Mouse (Mus musculus) heart, embryonic 11.5 days (tissue): ENCODE measurements at regions not wholly inside any gene's neighbourhood (a gene's known extent, or its start where the extent isn't known, plus 50 kb on each side); places are given as distances from the start of the nearest gene placed in this dataset.

Source experiments
- ATAC-seq: fragments of 200-750 bp; cut with Nextera tagmentation; replicated peaks from 2 replicates; pipeline ENCODE4 v1.8.0; 2017; ENCODE audit warnings: moderate library complexity; ENCODE audit not compliant: insufficient number of reproducible peaks, low FRiP score, low TSS enrichment
- H3K27ac ChIP-seq: fragments of 300-500 bp; sonication (generic); 2 replicates; pipeline ENCODE4 v1.5.1; 2014; ENCODE audit warnings: mild to moderate bottlenecking, low read depth, low read length
- H3K27me3 ChIP-seq: fragments of 300-500 bp; sonication (generic); 2 replicates; pipeline ENCODE4 v1.6.1; 2014; ENCODE audit warnings: mild to moderate bottlenecking, low read length, mixed read lengths; ENCODE audit not compliant: control insufficient read depth, insufficient read depth
- H3K36me3 ChIP-seq: fragments of 300-500 bp; sonication (generic); 2 replicates; pipeline ENCODE4 v1.6.1; 2014; ENCODE audit warnings: mild to moderate bottlenecking, low read length, moderate library complexity, mixed read lengths; ENCODE audit not compliant: control insufficient read depth, insufficient read depth
- H3K4me1 ChIP-seq: fragments of 300-500 bp; sonication (generic); 2 replicates; pipeline ENCODE4 v1.6.1; 2014; ENCODE audit warnings: low read length; ENCODE audit not compliant: control insufficient read depth, insufficient read depth
- H3K4me2 ChIP-seq: fragments of 300-500 bp; sonication (generic); 2 replicates; pipeline ENCODE4 v1.6.1; 2014; ENCODE audit warnings: mild to moderate bottlenecking, moderate library complexity
- H3K4me3 ChIP-seq: fragments of 300-500 bp; sonication (generic); 2 replicates; pipeline ENCODE4 v1.5.1; 2014; ENCODE audit warnings: low read depth, low read length
- H3K9ac ChIP-seq: fragments of 300-500 bp; sonication (generic); 2 replicates; pipeline ENCODE4 v1.6.1; 2014; ENCODE audit warnings: mild to moderate bottlenecking, low read depth, low read length, moderate library complexity
- H3K9me3 ChIP-seq: fragments of 300-500 bp; sonication (generic); replicated peaks from 2 replicates; pipeline ENCODE4 v1.6.1; 2016; ENCODE audit warnings: low read length; ENCODE audit not compliant: control insufficient read depth
- WGBS: fragments of 180-500 bp; shearing (Covaris S2); extraction: QIAGEN DNeasy Blood & Tissue Kit; methylation state at CpG from one replicate; pipeline ENCODE4 v1.1.7; 2014; ENCODE audit not compliant: insufficient replicate concordance; 5-methylcytosine and 5-hydroxymethylcytosine counted together

DNA sequence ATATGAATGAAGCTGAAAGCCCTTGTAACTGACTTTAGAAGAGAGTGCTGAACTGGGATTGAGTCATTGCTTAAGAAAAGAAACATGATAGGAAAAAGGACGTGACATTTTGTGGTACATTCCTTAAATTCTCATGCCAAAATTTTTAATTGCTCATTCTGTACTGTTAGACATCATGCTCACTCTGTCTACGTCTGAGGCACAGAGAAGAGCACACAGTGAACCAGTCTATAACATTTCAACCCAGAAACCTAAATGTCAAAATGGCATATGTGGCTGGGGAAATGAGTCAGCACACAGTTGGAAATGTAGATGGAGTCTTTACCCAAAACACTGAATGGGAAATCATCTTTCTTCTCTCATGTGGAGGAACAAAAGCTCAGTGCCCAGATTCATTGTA is 77.9 kb upstream of the Col11a1 start:
- no peak overlapping the region for H3K4me3 ChIP-seq
- no peak overlapping the region for H3K27ac ChIP-seq
- no peak overlapping the region for H3K4me2 ChIP-seq
- no peaks in the 10 kb centered on the region for H3K36me3 ChIP-seq
- no peak for ATAC-seq
- no peaks in the 10 kb centered on the region for H3K27me3 ChIP-seq
- no peaks in the 10 kb centered on the region for H3K4me1 ChIP-seq
- 63% methylated on average over 2 of the region's 2 CpGs for WGBS
- no peaks in the 10 kb centered on the region for H3K9me3 ChIP-seq
- H3K9ac ChIP-seq = no peak overlapping the region

DNA sequence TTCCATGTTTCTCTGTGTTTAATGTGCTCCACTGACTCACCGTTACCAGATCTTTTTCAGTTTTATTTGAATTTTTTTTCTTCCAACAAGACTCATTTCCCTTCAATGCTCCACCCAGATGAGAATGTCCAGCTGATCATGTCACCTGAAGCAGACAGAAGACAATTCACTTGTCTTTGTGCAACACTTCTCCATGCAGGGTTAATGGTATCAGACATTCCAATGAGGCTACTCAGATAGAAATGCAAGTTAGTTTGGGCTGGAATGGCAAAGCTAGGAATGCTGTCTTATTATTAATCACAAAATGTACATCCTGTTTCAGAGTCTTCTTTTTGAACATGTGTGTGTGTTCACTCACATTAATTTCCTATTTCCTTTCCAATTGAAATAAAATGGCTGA is 77.2 kb upstream of the Col11a1 start:
- no peak for ATAC-seq
- no peak overlapping the region for H3K4me3 ChIP-seq
- H3K4me1 ChIP-seq = no peaks in the 10 kb centered on the region
- WGBS = 85% methylated on average over 1 of the region's 1 CpGs
- no peaks in the 10 kb centered on the region for H3K9me3 ChIP-seq
- no peak overlapping the region for H3K4me2 ChIP-seq
- H3K27ac ChIP-seq = no peak overlapping the region
- H3K36me3 ChIP-seq = no peaks in the 10 kb centered on the region
- H3K27me3 ChIP-seq = no peaks in the 10 kb centered on the region
- no peak overlapping the region for H3K9ac ChIP-seq

DNA sequence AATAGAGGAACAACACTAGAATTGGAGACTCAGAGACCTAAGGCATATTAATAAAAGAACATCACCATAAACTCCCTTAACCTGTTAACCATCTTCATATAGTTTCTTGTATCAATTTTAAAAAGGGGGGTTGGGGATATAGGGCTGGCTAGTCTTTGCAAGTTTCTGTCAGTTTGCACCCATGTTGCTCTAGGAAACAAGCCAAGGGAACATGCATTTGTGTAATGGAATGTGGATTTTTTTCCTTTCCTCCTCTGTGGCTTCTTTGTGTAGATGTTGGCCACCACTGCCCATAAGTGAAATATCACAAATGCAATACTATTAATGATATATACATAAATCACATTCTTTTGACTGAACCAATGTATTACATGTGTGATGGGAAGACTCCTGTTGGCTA is 75.9 kb upstream of the Col11a1 start:
- Histone ChIP-seq H3K27me3 (no peaks in the 10 kb centered on the region), H3K9me3 (no peaks in the 10 kb centered on the region), H3K27ac (no peak overlapping the region), H3K9ac (no peak overlapping the region), H3K4me2 (no peak overlapping the region), H3K36me3 (no peaks in the 10 kb centered on the region), H3K4me3 (no peak overlapping the region), H3K4me1 (no peaks in the 10 kb centered on the region)
- ATAC-seq = no peak

DNA sequence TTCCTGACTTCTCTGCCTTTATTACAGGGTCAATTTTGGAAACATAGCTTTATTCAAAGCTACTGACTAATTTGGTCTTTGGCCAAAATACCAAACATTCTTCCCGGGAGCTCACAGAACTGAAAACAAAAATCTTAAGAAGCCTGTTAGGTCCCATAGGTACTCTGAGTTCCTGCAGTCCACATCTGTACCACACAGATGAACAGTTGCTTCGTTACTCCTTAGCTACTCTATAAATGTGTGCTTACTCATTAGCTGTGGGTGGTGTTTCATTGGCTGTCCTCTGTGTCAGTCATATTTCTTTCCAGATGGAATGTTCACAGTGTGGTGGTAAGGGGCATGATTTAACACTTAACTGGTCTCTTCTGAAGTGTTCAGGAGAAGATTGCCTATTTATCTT is 70.3 kb upstream of the Col11a1 start:
- Histone ChIP-seq H3K27ac (no peak overlapping the region), H3K9ac (no peak overlapping the region), H3K4me1 (no peaks in the 10 kb centered on the region), H3K9me3 (no peaks in the 10 kb centered on the region), H3K4me2 (no peak overlapping the region), H3K27me3 (no peaks in the 10 kb centered on the region), H3K36me3 (no peaks in the 10 kb centered on the region), H3K4me3 (no peak overlapping the region)
- ATAC-seq = no peak
- WGBS = 65% methylated on average over 2 of the region's 2 CpGs
